Mouse (Mus musculus) CH12F3 (cell line): ENCODE measurements around the gene Cmtm4.

Source experiments
- in situ Hi-C: fragments of 300-500 bp; cut with MboI; formaldehyde crosslinking; loops from 2 replicates; pipeline ENCODE4 v1.14.3; 2020; ENCODE audit warnings: low sequenced_read_pairs

Gene Cmtm4

GRCm38 (mm10) chr8:104375959-104376358 is 19.6 kb downstream of the Cmtm4 start:
- in situ Hi-C loops: no loop called here

GRCm38 (mm10) chr8:104374864-104375846 is 20.5 kb downstream of the Cmtm4 start:
- in situ Hi-C loops: no loop called here

GRCm38 (mm10) chr8:104374269-104374668 is 21.3 kb downstream of the Cmtm4 start:
- in situ Hi-C loops: no loop called here

- in situ Hi-C loops: no loop called here
These were observed 21.8 kb downstream of the Cmtm4 start for GRCm38 (mm10) chr8:104373779-104374178.

GRCm38 (mm10) chr8:104371121-104371520 is 24.5 kb downstream of the Cmtm4 start:
- in situ Hi-C loops: no loop called here

- in situ Hi-C loops: no loop called here
These were observed 25.5 kb downstream of the Cmtm4 start for GRCm38 (mm10) chr8:104370071-104370470.

- in situ Hi-C loops: no loop called here
These were observed 26.0 kb downstream of the Cmtm4 start for GRCm38 (mm10) chr8:104369591-104369990.

- in situ Hi-C loops: no loop called here
These were observed 28.2 kb downstream of the Cmtm4 start for GRCm38 (mm10) chr8:104367398-104367797.

GRCm38 (mm10) chr8:104365695-104366094 is 29.9 kb downstream of the Cmtm4 start:
- in situ Hi-C loops: no loop called here

GRCm38 (mm10) chr8:104359778-104360456 is 35.7 kb downstream of the Cmtm4 start:
- in situ Hi-C loops: no loop called here

GRCm38 (mm10) chr8:104358637-104359036 is 37.0 kb downstream of the Cmtm4 start:
- in situ Hi-C loops: no loop called here

- in situ Hi-C loops: no loop called here
These were observed 41.1 kb downstream of the Cmtm4 start for GRCm38 (mm10) chr8:104354504-104354903.

GRCm38 (mm10) chr8:104353186-104353585 is 42.4 kb downstream of the Cmtm4 start:
- in situ Hi-C loops: no loop called here

GRCm38 (mm10) chr8:104350047-104350446 is 45.6 kb downstream of the Cmtm4 start:
- in situ Hi-C loops: no loop called here

- in situ Hi-C loops: no loop called here
These were observed 46.6 kb downstream of the Cmtm4 start for GRCm38 (mm10) chr8:104348971-104349370.

GRCm38 (mm10) chr8:104346706-104347105 is 48.9 kb downstream of the Cmtm4 start:
- in situ Hi-C loops: no loop called here

GRCm38 (mm10) chr8:104344622-104345021 is 51.0 kb downstream of the Cmtm4 start:
- in situ Hi-C loops: no loop called here

GRCm38 (mm10) chr8:104343957-104344356 is 51.6 kb downstream of the Cmtm4 start:
- in situ Hi-C loops: no loop called here

GRCm38 (mm10) chr8:104342426-104342825 is 53.2 kb downstream of the Cmtm4 start:
- in situ Hi-C loops: no loop called here

- in situ Hi-C loops: no loop called here
These were observed 53.9 kb downstream of the Cmtm4 start for GRCm38 (mm10) chr8:104341678-104342077.

GRCm38 (mm10) chr8:104341106-104341561 is 54.5 kb downstream of the Cmtm4 start:
- in situ Hi-C loops: no loop called here
